Mouse (Mus musculus): ENCODE data around the gene Rsph6a. TPM values are rescaled to one million over a fixed set of nuclear protein-coding genes. Genes with fewer than 3 reads are reported as not detected.
A peak's percentile ranks its signal among the peaks of the same experiment; 100 is the strongest.

Rsph6a gene
- polyA plus RNA-seq, 1 experiment from 2014 or later, result not detected

DNA sequence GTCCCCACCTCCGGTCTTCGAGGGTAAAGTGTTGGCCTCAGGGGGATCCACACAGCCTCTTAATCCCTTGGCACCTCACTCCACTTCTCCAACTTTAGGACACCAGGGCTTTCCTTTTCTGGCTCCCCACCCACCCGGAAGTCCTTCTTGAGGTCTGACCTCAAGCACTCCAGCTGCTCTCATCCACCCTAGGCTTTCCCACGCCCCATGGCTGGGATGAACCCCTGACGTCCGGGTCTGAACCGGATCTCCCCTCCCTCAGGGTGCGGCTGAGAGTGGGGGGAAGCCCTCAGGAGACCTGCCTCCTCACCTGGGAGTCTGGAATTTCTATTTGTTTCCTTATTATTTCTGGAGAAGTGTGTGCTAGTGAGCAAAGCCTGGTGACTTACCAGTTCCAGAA, 33.4 kb upstream of the Rsph6a start:
- no peak for DNase-seq
- Histone ChIP-seq H3K9me3 (replicated peaks) (no peaks in the 10 kb centered on the region), H3K36me3 (no peaks in the 10 kb centered on the region), H3K4me3 (replicated peaks) (peak overlapping the region; percentile 98), H3K4me1 (replicated peaks) (peaks cover 22% of the 10 kb centered on the region), H3K4me2 (peak overlapping the region; percentile 48), H3K27me3 (peaks cover 47% of the 10 kb centered on the region), H3K27ac (no peak overlapping the region), H3K9ac (0 out of 2 replicates have a peak overlapping the region, but pooled peaks have one; percentile 56)
- no peak for ATAC-seq (ENCODE audit: low read depth)
- WGBS (ENCODE audit: insufficient replicate concordance), result 9% methylated on average over 8 of the region's 8 CpGs

DNA sequence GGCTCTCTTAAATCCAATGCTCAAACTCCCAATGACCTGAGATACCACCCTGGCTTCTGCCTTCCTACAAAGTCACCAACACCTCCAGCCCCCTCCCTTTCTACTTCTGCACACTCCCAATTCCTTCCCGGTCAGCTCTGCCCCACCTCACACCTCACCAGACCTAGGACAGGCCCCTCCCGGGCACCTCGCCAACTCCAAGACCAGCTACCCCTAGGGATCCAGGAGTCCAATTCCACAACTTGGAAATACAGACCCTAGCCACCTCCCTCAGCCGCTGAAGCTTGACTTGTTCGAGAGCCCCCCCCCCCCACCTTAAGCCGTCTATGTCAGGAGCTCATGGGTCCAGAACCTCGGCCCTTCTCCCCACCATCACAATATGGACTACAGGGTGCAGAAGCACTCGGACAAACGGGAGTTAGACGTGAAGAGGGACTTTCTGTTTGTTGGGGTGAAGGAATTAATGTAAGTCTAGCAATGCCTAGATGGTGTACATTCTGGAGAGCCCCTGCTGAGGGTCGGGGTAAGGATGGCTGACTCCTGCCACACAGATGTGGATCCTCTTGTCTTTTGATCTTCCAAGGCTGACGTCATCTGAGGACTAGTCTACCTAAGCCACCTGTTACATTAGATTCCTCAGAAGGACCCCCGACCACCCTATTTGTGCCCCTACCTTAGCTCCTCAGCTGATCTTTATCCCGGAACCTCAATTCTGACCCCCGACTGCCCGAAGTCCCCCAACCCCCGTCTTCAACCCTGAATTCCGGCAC, 32.1 kb upstream of the Rsph6a start:
- Histone ChIP-seq H3K27ac (no peak overlapping the region; the same call in 1 of the 2 replicates), H3K4me2 (peak overlapping the region; percentile 48), H3K9me3 (replicated peaks) (no peaks in the 10 kb centered on the region), H3K36me3 (0 out of 2 replicates have a peak, but pooled peaks cover 3% of the 10 kb centered on the region), H3K4me3 (replicated peaks) (peak overlapping the region; percentile 98), H3K27me3 (peaks cover 47% of the 10 kb centered on the region), H3K4me1 (replicated peaks) (peaks cover 33% of the 10 kb centered on the region), H3K9ac (peak overlapping the region; percentile 56)
- ATAC-seq (ENCODE audit: low read depth), result no peak
- DNase-seq, result no peak
- 43% methylated on average over 18 of the region's 18 CpGs for WGBS (ENCODE audit: insufficient replicate concordance)

DNA sequence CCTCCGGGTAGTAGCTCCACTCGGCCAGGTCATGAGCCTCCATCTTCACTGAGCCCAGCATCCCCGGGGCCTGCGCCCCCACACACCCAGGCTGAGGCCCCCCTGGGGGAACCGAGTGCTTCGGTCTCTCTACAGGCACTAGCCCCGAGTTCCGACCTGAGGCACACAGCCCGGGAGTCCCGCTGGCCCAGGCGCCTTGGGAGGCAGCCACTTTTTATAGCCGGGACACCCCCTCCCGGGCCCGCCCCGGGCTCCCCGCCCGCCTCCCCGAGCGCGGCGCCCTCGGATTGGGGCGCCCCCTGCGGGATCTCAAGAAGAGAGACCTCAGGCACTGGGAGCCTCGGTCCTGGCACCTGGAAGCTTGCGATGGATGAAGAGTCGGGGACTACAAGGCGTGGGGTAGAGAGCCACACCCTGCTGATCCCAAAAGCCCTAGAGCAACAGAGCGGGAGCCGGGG, 31.1 kb upstream of the Rsph6a start, which contains the start of gene Foxa3:
Gene Foxa3 (minus strand): TSS at position 182 of the 458 bp plus-strand sequence.
- Histone ChIP-seq H3K27me3 (peaks cover 47% of the 10 kb centered on the region), H3K36me3 (peaks cover 6% of the 10 kb centered on the region; the same call in 1 of the 2 replicates), H3K4me1 (replicated peaks) (peaks cover 37% of the 10 kb centered on the region), H3K4me2 (peak within 1 kb of the TSS; percentile 97), H3K9ac (peak within 1 kb of the TSS; percentile 97), H3K4me3 (replicated peaks) (peak within 1 kb of the TSS; percentile 98), H3K27ac (peak within 1 kb of the TSS; percentile 83), H3K9me3 (replicated peaks) (no peaks in the 10 kb centered on the region)
- peak; percentile 19 for ATAC-seq (ENCODE audit: low read depth)
- WGBS (ENCODE audit: insufficient replicate concordance), result 3% methylated on average over 30 of the region's 30 CpGs
- DNase-seq, result peak; percentile 39

DNA sequence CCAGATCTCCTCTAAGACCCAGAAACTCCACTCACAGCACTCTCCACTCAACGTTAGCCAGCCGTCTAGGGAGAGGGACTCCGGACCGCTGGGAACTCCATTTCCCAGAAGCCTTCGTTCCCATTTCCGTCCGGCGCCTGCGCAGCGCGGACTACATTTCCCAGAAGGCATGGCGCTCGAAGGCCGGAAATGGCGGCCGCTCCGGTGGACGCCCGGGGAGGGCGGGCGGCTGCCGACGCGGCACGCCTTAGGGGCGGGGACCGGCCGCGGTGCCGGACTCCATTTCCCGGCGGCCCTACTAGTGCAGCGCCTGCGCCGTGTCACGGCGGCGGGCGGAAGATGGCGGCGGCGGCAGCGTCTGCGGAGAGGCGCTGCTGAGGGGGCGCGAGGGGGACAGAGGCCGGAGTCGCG, 30.4 kb upstream of the Rsph6a start, which contains the start of gene Sympk:
Gene Sympk (plus strand): TSS at position 282 of the 411 bp plus-strand sequence.
- Histone ChIP-seq H3K4me2 (peak within 1 kb of the TSS; percentile 97), H3K36me3 (peaks cover 14% of the 10 kb centered on the region), H3K9ac (peak within 1 kb of the TSS; percentile 97), H3K4me1 (replicated peaks) (peaks cover 41% of the 10 kb centered on the region), H3K27ac (peak within 1 kb of the TSS; percentile 83), H3K27me3 (peaks cover 47% of the 10 kb centered on the region), H3K9me3 (replicated peaks) (no peaks in the 10 kb centered on the region), H3K4me3 (replicated peaks) (peak within 1 kb of the TSS; percentile 98)
- peak; percentile 94 for DNase-seq
- under 1% methylated on average over 50 of the region's 50 CpGs for WGBS (ENCODE audit: insufficient replicate concordance)
- peak; percentile 92 for ATAC-seq (ENCODE audit: low read depth)

DNA sequence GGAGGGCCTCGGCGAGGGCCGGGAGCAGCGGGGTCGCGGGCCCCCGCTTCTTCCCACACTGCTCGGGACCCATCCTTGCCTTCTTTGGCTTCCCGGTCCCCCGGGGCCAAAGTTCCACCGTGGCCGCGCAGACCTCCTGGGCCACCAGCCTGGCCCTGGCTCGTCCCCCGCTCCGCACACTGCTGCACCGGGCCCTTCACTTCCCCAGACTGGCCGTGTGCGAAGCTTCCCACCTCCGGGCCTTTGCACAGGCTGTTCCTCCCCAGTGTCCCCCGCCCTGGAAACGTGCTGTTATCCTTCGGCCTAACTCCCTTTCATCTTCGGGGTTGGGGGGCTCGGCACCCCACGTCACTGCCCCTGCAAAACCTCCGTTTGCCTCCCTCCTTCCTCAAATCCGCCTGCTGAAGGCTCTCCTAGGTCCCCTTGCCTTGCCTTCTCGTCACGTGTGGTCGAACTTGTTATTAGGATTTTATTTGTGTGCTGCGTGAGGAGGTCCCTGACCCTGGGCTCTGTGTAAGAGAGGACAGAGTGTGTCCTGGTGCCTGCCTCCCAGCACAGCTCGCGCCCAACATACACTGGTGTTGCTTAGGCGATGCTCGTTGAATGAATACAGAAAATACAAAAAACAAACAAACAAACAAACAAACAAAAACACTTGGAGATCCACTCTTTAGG, 29.8 kb upstream of the Rsph6a start:
- DNase-seq, result no peak
- H3K27me3 ChIP-seq, result peaks cover 42% of the 10 kb centered on the region
- peak overlapping the region; percentile 97 for H3K9ac ChIP-seq
- peaks cover 43% of the 10 kb centered on the region for H3K4me1 ChIP-seq (replicated peaks)
- H3K4me2 ChIP-seq, result peak overlapping the region; percentile 97
- peak overlapping the region; percentile 83 for H3K27ac ChIP-seq
- ATAC-seq (ENCODE audit: low read depth), result peak; percentile 56
- no peaks in the 10 kb centered on the region for H3K9me3 ChIP-seq (replicated peaks)
- H3K4me3 ChIP-seq (replicated peaks), result peak overlapping the region; percentile 98
- under 1% methylated on average over 36 of the region's 36 CpGs for WGBS (ENCODE audit: insufficient replicate concordance)
- peaks cover 20% of the 10 kb centered on the region for H3K36me3 ChIP-seq

DNA sequence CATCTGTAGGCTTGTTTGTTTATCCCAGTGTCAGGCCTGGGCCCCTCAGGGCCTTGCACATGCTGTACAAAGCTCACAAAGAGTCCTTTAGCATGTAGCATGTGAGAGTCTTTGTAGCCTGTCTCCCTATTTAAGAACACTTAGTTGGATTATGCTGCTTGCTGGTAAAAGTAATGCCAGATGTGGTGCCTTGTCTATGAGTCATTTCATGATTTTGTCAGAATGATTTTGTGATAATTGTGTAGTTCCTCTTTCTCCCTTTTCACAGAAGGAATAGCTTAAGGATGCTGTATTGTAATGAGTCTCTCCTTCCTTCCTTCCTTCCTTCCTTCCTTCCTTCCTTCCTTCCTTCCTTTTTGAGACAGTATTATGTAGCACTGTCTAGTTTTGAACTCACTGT, 26.4 kb upstream of the Rsph6a start:
- Histone ChIP-seq H3K36me3 (peaks cover 53% of the 10 kb centered on the region), H3K4me1 (replicated peaks) (peaks cover 43% of the 10 kb centered on the region), H3K4me2 (no peak overlapping the region), H3K9ac (no peak overlapping the region), H3K27me3 (peaks cover 9% of the 10 kb centered on the region), H3K27ac (no peak overlapping the region), H3K4me3 (replicated peaks) (no peak overlapping the region), H3K9me3 (replicated peaks) (no peaks in the 10 kb centered on the region)
- DNase-seq, result no peak
- no peak for ATAC-seq (ENCODE audit: low read depth)

DNA sequence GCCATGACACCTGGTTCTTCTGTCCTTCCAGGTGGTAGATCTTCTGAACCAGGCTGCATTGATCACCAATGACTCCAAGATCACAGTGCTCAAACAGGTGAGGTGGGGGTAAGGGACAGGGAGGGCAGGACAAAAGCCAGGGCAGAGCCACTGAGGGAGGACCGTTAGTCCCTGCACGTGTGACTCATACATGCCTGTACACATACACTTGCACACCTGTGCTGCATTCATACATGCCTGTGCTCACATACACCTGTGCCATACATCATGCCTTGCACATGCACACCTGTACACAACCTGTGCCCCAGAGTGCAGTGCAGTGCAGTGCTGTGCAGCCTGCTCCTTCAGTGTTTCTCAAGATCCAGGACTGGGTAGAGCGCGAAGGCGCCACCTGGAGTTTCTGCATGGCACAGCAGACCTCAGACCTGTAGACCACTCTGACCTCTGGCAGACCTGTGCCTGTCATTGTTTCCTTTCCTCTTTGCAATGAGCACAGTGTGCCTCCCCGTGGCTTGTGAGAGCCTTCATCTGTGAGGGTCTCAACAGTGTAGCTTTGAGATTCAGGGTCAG, 25.3 kb upstream of the Rsph6a start:
- Histone ChIP-seq H3K4me3 (replicated peaks) (no peak overlapping the region), H3K9ac (no peak overlapping the region), H3K9me3 (replicated peaks) (no peaks in the 10 kb centered on the region), H3K27me3 (no peaks in the 10 kb centered on the region), H3K4me2 (no peak overlapping the region), H3K27ac (no peak overlapping the region; the same call in 1 of the 2 replicates), H3K4me1 (replicated peaks) (peaks cover 35% of the 10 kb centered on the region), H3K36me3 (peaks cover 62% of the 10 kb centered on the region)
- ATAC-seq (ENCODE audit: low read depth), result no peak
- WGBS (ENCODE audit: insufficient replicate concordance), result 64% methylated on average over 6 of the region's 6 CpGs
- DNase-seq, result no peak

DNA sequence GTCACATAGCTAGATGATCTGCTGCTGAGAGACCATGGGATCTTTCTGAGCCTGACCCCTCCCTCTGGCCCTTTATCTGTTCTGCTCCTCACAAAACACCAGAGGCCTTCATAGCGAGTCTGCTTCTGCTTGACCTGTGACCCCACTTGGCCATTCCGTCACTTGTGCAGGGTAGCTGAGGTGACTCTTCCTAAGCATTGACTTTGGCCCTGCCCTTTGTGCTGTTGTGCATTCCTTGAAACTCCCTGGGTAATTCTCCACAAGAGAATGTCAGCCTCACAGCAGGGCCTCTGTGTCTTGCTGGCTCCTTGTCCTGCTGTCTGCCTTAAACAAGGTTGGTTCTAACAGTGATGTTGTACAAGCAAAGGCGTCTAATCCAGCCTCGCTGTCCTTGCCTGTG, 22.8 kb upstream of the Rsph6a start:
- Histone ChIP-seq H3K27ac (no peak overlapping the region), H3K4me3 (replicated peaks) (no peak overlapping the region), H3K9ac (no peak overlapping the region), H3K9me3 (replicated peaks) (no peaks in the 10 kb centered on the region), H3K4me1 (replicated peaks) (peaks cover 15% of the 10 kb centered on the region), H3K27me3 (no peaks in the 10 kb centered on the region), H3K36me3 (peaks cover 84% of the 10 kb centered on the region), H3K4me2 (no peak overlapping the region)
- 82% methylated on average over 4 of the region's 4 CpGs for WGBS (ENCODE audit: insufficient replicate concordance)
- DNase-seq (no peak), ATAC-seq (ENCODE audit: low read depth) (no peak)

DNA sequence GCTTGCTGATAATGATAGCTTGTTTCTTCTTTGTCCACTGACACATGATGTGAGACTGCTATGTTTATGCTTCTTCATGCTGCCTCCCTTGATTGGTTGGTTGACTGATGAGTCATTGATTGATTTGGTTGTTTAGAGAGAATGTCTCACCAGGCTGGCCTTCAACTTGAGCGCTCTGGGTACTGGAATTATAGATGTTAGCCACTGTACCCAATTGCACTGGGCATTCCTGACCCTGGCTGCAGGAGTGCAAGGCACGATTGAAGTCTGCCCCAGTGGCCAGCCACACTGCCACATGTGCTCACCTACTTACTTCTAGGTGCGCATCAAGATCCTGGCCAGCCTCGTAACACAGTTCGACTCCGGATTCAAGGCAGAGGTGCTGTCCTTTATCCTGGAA, 9.9 kb upstream of the Rsph6a start:
- Histone ChIP-seq H3K4me2 (no peak overlapping the region), H3K9ac (no peak overlapping the region), H3K36me3 (peaks cover 100% of the 10 kb centered on the region), H3K4me1 (replicated peaks) (no peaks in the 10 kb centered on the region), H3K9me3 (replicated peaks) (no peaks in the 10 kb centered on the region), H3K4me3 (replicated peaks) (no peak overlapping the region), H3K27ac (no peak overlapping the region), H3K27me3 (no peaks in the 10 kb centered on the region)
- DNase-seq (no peak), ATAC-seq (ENCODE audit: low read depth) (no peak)
- 88% methylated on average over 6 of the region's 6 CpGs for WGBS (ENCODE audit: insufficient replicate concordance)

DNA sequence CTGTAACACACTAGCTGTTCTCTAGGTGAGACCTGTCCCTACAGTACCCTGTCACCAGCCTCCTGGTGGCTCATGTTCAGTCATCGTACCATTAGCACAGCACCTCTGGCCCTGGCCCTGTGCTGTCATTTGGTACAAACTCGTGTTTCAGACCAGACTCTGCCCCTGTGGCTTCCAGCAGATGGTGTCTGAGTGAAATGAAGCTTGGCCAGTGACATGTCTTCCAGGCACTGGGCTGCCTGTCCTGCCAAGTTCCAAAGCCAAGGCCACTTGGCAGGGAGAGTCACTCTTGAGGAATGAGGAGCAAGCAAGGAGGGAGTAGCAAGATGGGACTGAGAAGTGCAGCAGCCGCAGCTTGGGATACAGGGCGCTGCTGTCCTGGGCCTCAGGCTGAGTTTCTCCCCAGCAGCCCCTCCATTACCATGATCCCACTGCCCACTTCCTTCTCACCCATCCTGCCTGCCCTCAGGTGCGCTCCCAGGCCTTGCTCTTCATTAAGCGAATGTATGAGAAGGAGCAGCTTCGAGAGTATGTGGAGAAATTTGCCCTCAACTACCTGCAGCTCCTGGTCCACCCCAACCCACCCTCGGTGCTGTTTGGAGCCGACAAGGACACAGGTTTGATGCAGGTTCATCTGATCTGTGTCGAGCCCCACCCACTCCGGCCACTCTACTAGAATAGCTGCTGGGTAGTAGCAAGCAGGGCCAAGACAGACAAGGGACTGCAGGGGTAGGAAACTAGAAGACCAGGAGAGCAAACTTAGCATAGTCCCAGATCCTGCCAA, 8.0 kb upstream of the Rsph6a start:
- H3K27me3 ChIP-seq, result no peaks in the 10 kb centered on the region
- 84% methylated on average over 11 of the region's 11 CpGs for WGBS (ENCODE audit: insufficient replicate concordance)
- H3K27ac ChIP-seq, result no peak overlapping the region
- ATAC-seq (ENCODE audit: low read depth) (no peak), DNase-seq (no peak)
- no peak overlapping the region for H3K9ac ChIP-seq
- H3K9me3 ChIP-seq (replicated peaks), result no peaks in the 10 kb centered on the region
- no peak overlapping the region for H3K4me2 ChIP-seq
- H3K4me3 ChIP-seq (replicated peaks), result no peak overlapping the region
- H3K4me1 ChIP-seq (replicated peaks), result no peaks in the 10 kb centered on the region
- H3K36me3 ChIP-seq, result peaks cover 100% of the 10 kb centered on the region

All from liver, embryonic 13.5 days (tissue).